Mouse (Mus musculus) MN1 (cell line): ENCODE measurements around the gene Lgals4.

Experiments used
- DNase-seq: peaks from one replicate; pipeline ENCODE4 v3.0.0-alpha.2; 2016; ENCODE audit warnings: low spot score

Gene Lgals4

GRCm38 (mm10) chr7:28822993-28823903 lies 10.4 kb upstream of the Lgals4 start:
- no peak for DNase-seq

GRCm38 (mm10) chr7:28823932-28824331 lies 9.7 kb upstream of the Lgals4 start:
- no peak for DNase-seq

- peak; percentile 92 for DNase-seq
These were observed 8.5 kb upstream of the Lgals4 start, which contains the start of gene Ech1 for GRCm38 (mm10) chr7:28824941-28825685. Ech1 (plus strand) TSS chr7:28825217.

- DNase-seq: peak; percentile 41
These were observed 7.8 kb upstream of the Lgals4 start for GRCm38 (mm10) chr7:28825686-28826401.

- DNase-seq: no peak
These were observed 7.3 kb upstream of the Lgals4 start for GRCm38 (mm10) chr7:28826402-28826772.

GRCm38 (mm10) chr7:28827338-28827737 lies 6.3 kb upstream of the Lgals4 start:
- DNase-seq: peak; percentile 91

GRCm38 (mm10) chr7:28829821-28830220 lies 3.8 kb upstream of the Lgals4 start:
- DNase-seq: no peak

- DNase-seq: no peak
These were observed 2.7 kb upstream of the Lgals4 start for GRCm38 (mm10) chr7:28830981-28831380.

- no peak for DNase-seq
These were observed 2.1 kb upstream of the Lgals4 start for GRCm38 (mm10) chr7:28831411-28832125.

GRCm38 (mm10) chr7:28832137-28832536 lies 1.5 kb upstream of the Lgals4 start:
- DNase-seq: no peak

- DNase-seq: no peak
These were observed 3.3 kb downstream of the Lgals4 start for GRCm38 (mm10) chr7:28836936-28837335.

GRCm38 (mm10) chr7:28838331-28838730 lies 4.7 kb downstream of the Lgals4 start:
- DNase-seq: peak; percentile 68

- DNase-seq: no peak
These were observed 13.6 kb downstream of the Lgals4 start for GRCm38 (mm10) chr7:28847273-28847672.

- peak; percentile 29 for DNase-seq
These were observed 16.1 kb downstream of the Lgals4 start for GRCm38 (mm10) chr7:28849700-28850236.

GRCm38 (mm10) chr7:28850642-28851041 lies 17.0 kb downstream of the Lgals4 start:
- no peak for DNase-seq

- DNase-seq: no peak
These were observed 26.3 kb downstream of the Lgals4 start for GRCm38 (mm10) chr7:28859953-28860352.

GRCm38 (mm10) chr7:28860898-28861297 lies 27.2 kb downstream of the Lgals4 start:
- no peak for DNase-seq

GRCm38 (mm10) chr7:28862817-28863499 lies 29.3 kb downstream of the Lgals4 start:
- DNase-seq: no peak

- no peak for DNase-seq
These were observed 29.9 kb downstream of the Lgals4 start, which contains the start of gene Lgals7 for GRCm38 (mm10) chr7:28863540-28863939. Lgals7 (plus strand) TSS chr7:28863853.

GRCm38 (mm10) chr7:28864288-28864750 lies 30.7 kb downstream of the Lgals4 start:
- DNase-seq: no peak
